Mouse (Mus musculus): ENCODE results near the gene Rfng.
A peak's percentile ranks its signal among the peaks of the same experiment; 100 is the strongest.
"Not testable (repeated sequence)": the region's sequence is repeated elsewhere in the genome, so short reads cannot be mapped to it uniquely, and the experiment has no call there.

Rfng gene

DNA sequence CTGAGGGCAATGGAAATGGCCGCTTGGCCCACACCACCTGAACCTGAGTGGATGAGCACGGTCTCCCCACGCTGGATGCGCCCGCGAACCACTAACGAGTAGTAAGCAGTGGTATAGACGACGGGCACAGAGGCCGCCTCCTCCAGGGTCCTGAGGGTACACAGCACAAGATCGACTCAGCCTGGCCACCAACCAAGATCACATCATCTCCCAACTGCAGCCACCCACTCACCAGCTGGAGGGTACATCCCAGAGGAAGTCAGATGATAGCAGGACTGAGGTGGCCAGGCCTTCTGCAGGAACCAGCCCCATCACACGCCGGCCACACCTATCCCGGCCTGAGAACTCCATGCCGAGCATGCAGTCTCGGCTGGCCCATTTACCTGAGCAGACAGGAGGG lies 28.1 kb upstream of the Rfng start:
- no peak for ATAC-seq (ENCODE audit: low TSS enrichment)

DNA sequence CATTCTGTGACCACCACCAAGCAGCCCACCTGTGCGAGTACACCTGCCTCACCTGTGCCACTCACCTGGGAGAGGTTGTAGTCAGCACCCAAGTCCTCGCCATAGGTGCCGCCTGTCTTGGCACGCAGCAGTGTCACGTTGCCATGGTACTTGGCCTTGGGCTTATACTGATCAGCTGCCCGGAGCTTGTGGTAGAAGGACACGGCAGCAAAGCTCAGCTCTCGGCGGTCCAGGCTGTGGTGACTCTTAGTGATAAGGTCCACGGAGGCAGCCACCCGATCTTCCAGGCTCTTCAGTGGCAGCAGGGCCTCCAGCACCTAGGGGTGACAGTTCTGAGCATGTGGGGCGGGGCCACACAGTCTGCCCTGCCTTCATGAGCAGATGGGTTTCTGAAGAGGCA lies 24.0 kb upstream of the Rfng start:
- no peak for ATAC-seq (ENCODE audit: low TSS enrichment)

DNA sequence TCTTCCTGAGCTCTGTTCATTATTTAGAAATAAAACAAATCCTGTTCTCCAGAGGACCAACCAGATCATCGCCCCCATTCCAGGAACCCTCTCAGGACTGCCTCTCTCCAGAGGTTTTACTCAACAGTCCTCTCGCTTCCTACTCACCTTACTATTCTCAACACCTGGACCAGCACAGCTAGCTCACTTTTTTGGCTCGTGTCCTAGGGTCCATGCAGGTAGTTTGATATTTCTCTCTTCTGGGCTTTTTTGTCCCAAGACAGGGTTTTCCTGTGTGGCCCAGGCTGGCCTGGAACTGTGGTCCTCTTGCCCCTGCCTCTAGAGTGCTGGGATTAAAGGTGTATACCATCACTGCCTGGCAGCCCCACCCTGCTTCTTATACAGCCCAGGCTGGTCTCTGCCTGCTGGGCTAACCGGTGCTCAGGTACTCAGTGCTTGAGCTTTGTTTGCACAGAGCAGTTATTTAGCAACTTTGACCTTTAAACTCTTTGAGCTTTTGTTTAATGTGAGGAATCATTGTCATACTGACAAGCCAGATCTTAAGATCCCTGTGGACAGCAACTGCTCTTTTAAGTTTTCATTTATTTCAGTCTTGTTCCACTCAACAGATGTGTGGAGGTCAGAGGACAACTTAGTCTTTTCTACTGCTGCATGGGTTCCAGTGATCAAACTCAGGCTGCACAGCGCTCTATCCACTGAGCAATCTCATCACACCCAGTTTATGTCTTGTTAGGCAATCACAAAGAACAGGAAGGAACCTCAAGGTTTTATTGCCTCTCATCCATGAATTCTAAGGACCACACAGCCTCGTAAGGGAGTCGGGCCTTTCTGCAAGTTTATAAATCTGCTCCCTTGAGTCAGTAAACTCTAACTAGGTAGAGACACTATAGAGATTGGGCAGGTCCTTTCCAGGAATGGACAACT lies 21.6 kb upstream of the Rfng start:
- ATAC-seq (ENCODE audit: low TSS enrichment) = no peak

DNA sequence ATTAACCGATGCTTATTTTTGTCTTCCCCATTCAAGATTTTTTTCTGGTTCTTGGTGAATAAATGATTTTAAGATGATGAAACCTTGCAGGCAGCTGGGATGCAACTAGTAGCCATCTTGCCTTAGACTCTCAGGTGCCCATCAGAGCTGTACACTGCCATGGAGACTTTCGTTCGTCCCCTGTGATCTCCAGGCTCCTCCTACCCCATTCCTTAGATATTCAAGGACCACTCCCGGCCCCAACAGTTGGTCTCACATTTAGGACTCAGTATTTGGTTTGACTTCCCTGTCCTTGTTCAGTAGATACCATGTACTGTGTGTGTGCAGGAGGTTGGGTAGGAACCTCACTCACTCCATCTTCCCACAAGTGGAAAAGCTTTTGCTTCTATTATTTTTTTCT lies 20.8 kb upstream of the Rfng start:
- ATAC-seq (ENCODE audit: low TSS enrichment) = no peak

DNA sequence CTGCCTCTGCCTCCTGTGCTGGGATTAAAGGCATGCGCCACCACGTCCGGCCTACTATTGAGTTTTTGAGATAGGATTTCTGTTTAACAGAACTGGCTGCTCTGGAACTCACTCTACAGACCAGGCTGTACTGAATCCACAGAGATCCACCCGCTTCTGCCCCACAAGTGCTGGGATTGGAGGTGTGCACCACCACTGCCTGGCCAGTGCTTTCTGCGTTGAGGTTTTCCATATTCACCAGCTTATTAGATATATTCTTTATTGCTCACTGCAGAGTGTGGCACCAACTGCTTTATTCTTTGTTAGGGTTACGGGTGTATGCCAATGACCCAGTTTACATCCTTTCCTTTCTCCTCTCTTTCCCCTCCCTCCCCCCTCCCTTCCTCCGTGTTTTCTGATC lies 20.3 kb upstream of the Rfng start:
- ATAC-seq (ENCODE audit: low TSS enrichment) = no peak

DNA sequence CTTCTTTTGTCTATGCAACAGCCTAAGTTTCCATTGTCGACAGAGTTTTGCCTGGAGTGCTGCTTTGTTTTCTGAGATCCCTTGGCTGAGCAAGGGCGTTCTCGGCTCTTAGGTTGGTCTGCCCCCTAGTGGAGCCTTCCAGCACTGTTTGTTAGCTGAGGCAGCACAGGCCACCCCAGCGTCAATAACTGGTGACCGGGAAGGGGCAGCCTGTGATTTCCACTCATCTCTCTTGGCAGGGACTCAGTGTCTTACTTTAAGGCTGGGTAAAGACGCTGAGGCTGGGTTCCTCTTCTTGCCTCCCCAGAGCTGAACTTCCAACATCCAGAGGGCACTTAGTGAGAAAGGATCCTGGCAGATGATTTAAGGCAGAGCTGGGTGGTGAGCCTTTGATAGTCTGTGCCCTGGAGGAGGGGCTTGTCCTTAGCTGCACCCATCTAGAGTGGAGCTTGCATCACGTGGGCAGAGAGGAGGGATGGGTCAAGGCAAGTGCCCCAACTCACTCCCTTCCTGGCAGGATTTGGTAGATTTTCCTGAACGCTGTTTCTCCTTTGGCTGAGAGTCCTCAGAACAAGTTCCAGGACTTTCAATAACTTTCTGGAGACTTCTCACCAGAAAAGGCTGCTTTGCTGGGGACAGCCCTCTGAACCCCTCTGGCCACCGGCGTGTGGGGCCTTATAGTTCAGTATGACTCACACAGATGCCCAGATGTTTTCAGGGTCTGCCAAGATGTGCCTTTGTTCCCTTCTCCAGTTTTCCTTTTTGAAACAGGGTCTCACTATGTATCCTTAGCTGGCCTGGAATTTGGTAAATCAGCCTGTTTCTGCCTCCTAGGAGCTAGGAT lies 16.3 kb upstream of the Rfng start:
- ATAC-seq (ENCODE audit: low TSS enrichment) = peak; percentile 76

DNA sequence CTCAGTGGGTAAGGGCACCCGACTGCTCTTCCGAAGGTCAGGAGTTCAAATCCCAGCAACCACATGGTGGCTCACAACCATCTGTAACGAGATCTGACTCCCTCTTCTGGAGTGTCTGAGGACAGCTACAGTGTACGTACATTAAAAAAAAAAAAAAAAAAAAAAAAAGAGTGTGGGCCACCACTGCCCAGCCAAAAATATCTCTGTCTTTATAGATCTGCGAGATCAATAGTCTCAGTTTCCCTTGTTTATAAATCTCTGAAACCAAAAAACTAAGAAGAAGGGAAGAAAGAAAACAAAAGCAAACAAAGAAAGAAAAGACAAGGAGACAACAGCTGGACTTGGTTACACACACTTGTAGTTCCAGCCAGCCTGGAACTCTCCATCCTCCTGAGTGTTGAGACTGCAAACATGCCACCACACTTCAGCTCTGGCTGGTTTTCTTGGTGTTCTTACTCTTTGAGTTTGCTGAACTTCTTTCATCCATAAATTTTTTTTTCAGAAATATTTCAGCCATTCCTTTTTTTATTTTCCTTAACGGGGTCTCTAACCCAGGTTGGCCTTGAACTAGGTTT lies 15.4 kb upstream of the Rfng start:
- no peak for ATAC-seq (ENCODE audit: low TSS enrichment)

DNA sequence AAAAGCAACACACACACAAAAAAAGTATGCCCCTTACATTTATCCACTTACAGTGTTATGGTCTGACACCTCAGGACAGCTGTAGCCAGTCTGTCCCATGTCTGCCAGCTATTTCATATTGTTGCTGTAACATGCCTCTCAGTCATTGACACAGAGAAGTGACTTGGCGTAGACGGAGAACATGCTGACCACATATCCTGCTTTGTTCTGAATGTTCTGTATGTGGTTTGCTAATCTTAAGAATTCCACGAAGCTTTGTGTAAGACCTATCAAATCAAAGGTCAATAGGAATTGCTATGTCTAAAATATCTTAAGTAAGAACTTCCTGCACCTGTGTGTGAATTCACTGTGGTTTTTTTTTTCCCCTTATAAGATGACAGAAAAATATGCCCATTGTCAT lies 14.2 kb upstream of the Rfng start:
- no peak for ATAC-seq (ENCODE audit: low TSS enrichment)

DNA sequence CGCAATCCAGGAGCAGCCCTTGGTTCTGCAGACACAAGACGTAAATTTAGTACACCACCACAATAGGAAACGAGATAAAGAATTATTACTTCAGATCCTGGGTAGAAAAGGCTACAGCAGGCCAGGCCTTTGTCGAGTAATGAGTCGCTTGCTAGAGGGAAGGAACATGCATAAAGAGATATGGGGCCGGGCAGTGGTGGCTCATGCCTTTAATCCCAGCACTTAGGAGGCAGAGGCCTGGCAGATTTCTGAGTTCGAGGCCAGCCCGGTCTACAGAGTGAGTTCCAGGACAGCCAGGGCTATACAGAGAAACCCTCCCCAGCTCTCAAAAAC lies 12.6 kb upstream of the Rfng start:
- ATAC-seq (ENCODE audit: low TSS enrichment) = no peak

DNA sequence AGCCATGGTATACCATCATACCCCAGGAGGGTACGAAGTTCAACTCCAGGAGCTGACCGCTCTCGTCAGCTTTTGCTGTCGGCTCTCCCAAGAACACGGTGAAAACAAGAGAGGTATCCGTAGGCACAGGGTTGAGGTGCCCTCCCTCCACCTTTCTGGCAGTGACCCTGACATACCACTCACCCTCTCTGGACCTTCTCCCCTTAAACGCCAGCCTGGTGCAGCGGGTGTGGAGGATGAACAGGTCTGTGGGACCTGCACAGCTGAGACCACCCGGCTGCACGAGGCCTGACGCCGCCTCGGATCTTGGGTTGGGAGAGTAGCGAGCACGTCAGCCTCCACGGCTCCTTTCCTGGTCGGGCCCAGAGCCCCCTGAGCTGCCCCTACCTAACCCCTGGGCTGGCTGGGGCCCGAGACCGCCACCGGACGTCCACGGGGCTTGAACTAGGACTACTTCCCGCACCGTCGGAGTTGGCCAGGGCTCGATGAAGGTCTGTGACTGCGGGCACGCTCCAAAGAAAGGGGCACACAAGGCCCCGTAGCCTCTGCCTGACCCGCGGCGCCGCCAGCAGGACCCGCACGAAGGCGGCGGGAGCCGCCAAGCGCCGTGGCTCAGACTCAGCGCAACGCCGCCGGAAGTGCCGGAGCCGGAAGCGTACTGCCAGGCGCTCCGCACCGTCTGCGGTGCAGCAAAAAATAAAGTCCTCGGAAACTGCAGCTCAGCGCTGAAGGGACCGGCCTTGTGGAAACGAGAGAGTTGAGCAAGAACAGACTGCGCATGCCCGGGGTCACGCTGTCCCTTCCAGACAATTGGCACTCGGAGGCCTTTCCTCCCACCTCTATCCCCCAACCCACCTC lies 12.0 kb upstream of the Rfng start, which contains the start of gene Dus1l:
Gene Dus1l, minus strand, starts transcription at position 648 of the 858 bp plus-strand sequence.
- ATAC-seq (ENCODE audit: low TSS enrichment) = peak; percentile 83

DNA sequence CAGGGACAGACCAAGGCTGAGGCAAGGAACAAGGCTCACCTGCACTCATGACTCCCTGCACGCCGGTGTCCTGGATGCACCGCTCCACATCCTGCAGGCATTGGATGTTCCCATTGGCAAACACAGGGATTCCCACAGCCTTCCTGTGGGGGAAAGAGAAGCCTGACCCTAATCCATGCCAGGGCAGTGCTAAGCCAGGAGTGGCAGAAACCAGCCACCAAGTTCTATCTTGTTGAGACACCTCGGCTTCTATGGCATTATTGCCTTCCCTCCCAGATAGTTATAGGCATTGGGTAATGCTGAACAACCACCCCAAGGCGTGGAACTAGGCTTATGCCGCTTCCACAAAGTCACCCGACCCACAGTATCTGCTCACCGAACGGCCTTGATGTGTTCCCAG lies 8.6 kb upstream of the Rfng start:
- ATAC-seq (ENCODE audit: low TSS enrichment) = no peak

DNA sequence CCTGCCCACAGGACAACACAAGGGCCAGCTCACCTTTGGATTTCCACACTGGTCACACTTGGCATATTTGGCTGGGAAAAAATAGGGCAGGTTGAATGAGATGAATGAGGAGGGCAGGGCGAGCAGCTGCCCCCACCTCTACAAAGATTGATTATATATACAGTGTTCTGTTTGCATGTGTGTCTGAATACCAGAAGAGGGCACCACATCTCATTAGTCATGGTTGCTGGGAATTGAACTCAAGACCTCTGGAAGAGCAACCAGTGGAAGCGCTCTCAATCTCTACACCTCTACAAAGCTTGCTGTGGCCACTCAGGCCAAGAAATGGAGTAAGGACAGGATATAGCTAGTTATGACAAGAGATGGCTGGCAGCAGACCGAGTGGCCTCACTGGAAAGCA lies 5.8 kb upstream of the Rfng start:
- ATAC-seq (ENCODE audit: low TSS enrichment) = no peak

DNA sequence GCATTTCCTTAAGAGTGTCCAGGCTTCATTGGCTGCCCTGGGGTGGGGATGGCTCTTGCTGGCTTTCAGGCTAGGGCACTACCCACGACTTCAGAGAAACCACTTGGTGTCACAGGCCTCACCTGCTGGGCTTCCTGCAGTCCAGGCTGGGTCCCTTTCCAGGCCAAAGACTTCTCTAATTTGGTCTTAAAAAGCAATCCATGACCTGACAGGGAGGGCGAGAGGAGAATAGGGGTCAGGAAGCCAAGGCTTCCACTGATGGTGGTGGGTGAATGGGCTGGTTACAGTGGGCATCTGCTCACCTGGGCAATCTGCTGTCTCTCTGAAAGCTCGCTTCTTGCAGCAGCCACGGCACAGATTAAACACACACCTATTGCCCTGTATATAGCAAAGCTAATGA lies 5.3 kb upstream of the Rfng start:
- ATAC-seq (ENCODE audit: low TSS enrichment) = no peak

DNA sequence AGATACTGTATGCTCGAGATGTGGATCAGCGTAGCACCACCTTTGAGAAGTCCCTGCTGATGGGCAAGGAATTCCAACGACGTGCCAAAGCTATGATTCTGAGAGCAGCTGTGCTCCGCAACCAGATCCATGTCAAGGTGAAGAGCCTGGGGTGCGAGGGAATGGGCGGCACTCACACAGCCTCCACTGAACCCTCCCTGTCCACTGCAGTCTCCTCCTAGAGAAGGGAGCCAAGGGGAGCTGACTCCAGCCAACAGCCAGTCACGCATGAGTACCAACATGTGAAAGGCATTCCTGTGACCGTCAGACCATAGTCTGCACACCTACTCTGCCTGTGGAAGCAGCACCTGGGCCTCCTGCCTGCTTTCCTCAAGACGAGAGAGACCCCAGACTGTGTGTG lies 4.5 kb upstream of the Rfng start:
- ATAC-seq (ENCODE audit: low TSS enrichment) = not testable (repeated sequence)

DNA sequence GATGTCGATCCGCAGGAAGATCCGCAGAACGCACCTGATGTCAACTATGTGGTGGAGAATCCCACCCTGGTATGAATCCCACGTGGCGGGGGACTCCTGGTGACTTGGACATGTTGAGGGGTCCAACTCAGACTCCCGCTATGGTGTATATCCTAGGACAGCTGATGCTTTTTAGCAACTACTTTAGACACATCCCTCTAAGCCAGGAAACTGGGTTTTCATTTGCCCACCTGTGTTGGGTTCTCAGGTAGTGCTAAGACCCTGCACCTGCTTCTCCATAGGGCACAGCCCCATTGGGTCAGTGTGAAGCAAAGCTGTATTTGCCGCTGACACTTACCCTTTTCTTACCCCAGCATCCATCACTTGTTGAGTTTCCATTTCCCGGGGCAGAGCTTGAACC lies 1.1 kb upstream of the Rfng start:
- ATAC-seq (ENCODE audit: low TSS enrichment) = no peak

DNA sequence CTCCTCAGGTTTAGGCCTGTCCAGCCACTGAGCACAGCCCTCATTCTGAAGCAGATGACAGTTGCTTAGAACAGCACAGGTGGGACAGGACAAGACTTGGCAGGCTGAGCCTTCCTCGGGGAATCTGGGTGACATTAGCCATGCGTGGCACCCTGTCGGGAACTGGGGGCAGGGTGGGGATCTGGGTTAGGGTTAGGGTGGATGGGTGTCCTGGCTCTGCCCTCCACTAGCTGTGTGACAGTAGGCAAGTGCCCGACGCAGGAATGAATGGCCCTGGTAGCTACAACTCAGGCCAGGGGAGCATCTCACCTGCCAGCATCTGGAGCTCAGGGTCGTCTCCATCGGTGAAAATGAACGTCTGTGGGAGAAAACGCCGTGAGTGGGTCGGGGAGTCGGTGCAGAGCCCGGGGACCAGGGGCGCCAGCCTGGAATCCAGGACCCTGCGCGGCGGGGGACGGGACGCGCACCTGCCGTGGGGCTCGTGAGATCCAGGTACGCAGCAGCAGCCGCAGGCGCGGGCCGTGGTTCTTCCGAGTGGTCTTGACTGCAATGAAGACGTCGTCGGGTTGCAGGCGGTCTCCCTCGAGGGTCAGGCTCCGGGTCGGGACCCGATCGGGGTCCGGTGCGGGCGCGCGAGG lies 462 bp downstream of the Rfng start:
- 0 out of 2 replicates have a peak, but pooled peaks have one; percentile 14 for ATAC-seq (ENCODE audit: low TSS enrichment)

DNA sequence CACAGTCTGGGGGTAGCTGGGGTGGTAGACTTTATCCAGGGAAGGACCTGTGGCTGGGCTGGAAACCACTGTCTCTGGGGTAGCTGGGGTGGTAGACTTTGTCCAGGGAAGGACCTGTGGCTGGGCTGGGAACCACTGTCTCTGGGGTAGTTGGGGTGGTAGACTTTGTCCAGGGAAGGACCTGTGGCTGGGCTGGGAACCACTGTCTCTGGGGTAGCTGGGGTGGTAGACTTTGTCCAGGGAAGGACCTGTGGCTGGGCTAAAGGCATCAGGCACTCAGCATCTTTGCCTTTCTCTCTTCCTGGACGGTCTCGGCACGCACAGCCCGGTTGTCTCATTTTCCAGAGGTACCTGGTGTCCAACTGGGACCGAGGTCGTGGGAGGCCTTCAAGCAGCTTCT lies 2.6 kb downstream of the Rfng start:
- ATAC-seq (ENCODE audit: low TSS enrichment) = not testable (repeated sequence)

DNA sequence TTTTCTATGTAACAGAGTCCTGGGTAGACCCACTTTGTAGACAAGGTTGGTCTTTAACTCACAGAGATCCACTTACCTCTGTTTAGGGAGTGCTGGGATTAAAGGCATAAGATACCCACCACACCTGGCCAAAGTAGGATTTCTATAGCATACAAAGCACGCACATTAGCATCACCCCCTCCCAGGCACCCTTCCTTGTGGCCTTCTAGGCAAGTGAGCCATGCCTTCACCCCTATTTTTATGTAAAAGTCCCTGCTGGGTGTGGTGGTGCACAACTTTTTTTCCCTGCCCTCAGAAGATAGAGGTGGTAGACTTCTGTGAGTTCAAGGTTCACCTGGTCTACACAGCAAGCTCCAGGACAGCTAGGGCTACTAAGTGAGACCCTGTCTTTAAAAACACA lies 4.1 kb downstream of the Rfng start:
- ATAC-seq (ENCODE audit: low TSS enrichment) = no peak

DNA sequence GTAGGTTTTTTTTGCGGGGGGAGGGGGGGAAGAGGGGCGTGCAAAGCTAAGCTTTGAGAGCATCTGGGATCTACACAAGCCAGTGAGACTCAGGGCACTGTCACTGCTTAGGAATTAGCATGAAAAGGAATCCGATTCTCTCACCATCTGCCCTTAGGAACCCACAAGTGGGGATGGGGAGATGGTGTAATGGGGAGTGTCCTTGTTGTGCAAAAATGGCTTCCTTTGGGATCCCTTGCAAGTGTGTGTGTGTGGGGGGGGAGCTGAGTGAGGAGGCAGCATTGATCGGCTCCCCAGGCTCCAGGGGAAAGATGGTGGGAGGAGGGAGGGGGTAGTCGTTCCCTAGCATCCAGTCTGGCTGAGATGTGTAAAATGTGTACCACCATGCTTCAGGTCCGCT lies 6.9 kb downstream of the Rfng start:
- no peak for ATAC-seq (ENCODE audit: low TSS enrichment)

DNA sequence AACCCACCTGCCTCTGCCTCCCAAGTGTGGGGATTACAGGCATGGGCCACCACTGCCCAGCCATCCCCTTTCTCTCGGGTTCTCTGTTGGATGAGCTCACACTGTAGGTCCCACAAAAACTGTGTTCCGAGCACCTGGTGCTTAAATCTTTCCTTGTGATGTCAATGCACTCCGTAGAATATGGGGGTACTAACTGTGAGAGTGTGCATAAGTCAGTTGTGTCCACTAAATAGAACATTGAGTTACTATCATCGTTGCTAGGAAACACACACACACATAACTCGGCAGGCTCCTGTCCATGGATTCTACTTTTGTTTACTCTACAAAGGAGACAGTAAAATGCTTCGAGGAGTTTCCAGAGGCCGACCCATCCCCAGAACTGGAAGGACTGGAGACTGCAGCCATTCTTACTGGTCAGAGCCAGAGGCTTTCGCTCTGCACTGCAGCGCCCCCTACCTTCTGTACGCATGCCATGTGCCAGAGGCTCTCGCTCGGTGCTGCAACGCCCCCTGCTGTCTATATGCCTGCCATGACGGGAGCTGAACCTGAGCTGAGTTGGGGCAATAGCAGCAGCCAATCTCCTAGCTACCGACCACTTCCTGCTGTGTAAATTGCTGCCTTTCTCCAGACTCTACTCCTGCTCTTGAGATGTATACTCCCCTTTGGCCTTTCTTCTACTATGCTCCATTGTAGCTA lies 8.1 kb downstream of the Rfng start:
- ATAC-seq (ENCODE audit: low TSS enrichment) = peak; percentile 93

All from frontal cortex, adult (tissue).